Mouse (Mus musculus) neural tube, embryonic 10.5 days (tissue): ENCODE results near the gene Cfap299.
A peak's percentile ranks its signal among the peaks of the same experiment; 100 is the strongest.

Source experiments
- DNase-seq: peaks from one replicate; pipeline ENCODE4 v3.0.0-alpha.2; 2017; ENCODE audit warnings: low spot score; ENCODE audit errors: extremely low spot score

Cfap299 gene

GRCm38 (mm10) chr5:98376058-98376798 lies 47.1 kb downstream of the Cfap299 start:
- DNase-seq: no peak

DNA sequence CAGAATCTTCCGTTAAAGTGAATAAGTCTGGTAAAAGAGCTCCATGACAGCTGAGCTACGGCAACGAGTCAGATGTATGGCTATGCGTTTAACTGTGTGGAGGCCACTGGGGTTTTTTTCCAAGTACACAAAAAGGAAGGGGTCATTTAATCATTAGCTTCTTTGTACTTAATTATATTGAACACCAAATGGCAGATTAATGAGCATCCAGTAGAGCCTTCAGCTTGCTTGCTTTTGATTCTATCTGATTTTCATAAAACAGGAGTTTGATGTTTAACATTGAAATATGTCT lies 47.6 kb downstream of the Cfap299 start:
- DNase-seq: no peak

GRCm38 (mm10) chr5:98380360-98380759 lies 51.3 kb downstream of the Cfap299 start:
- no peak for DNase-seq

GRCm38 (mm10) chr5:98387054-98387453 lies 58.0 kb downstream of the Cfap299 start:
- no peak for DNase-seq

DNA sequence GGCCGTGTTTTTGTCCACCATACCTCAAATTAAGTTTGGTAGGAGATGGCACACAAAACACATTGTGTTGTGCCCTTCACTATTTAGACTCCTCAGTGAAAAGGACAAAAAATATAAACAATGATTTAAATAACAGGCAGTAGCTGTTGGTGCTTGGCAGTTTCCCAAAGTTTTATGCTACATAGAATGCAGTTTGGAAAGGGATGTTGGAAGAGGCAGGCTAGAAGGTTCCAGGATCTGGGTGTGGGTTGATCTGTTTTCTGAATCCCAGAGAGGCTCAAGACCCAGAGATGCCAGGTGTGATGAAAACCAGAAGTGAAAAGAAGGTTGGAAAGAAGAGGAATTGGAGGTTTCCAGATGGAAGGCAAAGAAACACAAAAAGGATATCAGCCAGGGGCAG lies 73.1 kb downstream of the Cfap299 start:
- no peak for DNase-seq

DNA sequence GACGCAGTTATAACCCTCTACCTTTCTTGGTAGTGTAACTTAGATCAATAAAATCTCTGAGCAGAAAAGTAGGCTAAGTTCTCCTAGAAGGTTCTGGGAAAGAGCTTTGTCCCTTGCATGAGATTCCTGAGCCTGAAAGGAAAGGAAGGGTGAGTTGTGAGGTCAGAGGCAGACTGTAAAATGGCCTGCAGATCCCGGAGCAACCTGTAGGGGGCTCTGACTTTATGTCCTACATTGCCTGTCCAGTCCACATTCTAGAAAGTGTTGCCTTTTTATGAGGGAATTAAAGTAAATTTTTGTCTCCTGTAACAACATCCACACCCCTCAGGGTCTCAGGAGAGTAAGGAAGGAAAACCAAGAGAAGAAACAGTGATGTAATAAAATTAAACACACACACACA lies 81.0 kb downstream of the Cfap299 start:
- DNase-seq: no peak

DNA sequence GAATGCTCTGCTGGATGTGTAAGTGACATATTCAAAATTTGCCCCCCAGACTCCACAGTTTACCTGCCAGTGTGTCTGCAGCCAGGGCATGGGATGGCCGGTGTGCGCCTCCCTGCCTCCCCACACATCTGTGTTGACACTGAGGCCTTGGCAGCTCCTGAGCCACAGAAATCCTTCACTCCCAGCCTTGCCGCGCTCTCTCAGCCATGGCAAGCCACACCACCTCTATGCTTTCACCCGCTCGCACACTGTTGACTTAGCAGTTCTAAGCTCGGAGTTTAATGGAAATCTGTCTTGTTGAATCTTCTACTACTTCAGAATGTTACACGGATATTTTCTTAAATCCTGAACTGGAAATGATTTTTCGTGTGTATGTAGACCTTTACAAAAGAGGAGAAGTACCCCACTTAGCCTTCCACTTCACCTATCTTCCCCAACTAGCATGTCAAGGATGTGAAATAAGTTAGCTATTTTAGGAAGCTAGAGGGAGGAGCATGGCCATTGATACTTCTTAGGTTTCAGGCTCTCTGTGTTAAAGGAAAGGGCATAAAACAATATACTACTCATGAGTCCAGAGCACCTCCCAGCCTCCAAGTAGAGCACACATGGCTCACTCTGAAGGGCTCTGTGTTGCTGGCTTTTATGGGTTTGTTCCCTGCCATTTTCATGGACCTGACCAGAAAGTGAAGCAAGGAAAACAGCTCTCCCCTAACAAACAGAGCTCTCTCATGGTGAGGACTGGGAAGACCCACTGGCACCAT lies 87.5 kb downstream of the Cfap299 start:
- no peak for DNase-seq

DNA sequence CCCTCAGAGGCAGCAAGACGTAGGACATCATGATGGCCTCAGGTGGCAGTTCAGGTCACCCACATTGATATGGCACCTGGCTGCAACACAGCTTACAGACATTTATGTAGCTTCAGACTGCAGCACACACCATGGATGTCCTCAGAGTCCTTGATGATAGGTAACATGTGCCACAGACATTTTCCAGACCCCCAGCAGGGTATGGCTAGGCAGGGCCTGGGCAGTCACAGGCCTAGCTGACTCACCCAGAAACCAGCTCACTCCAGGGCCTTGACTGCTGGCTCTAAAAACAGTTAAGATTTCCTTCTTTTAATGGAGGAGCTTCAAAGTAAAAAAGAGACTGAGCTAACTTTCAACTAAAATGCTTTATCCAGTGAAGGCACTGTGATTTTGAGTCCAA lies 95.9 kb downstream of the Cfap299 start:
- no peak for DNase-seq

- no peak for DNase-seq
Observed at GRCm38 (mm10) chr5:98426112-98426511, 97.0 kb downstream of the Cfap299 start.

- DNase-seq: no peak
Observed at GRCm38 (mm10) chr5:98430060-98430459, 101.0 kb downstream of the Cfap299 start.

GRCm38 (mm10) chr5:98438686-98439085 lies 109.6 kb downstream of the Cfap299 start:
- DNase-seq: no peak

DNA sequence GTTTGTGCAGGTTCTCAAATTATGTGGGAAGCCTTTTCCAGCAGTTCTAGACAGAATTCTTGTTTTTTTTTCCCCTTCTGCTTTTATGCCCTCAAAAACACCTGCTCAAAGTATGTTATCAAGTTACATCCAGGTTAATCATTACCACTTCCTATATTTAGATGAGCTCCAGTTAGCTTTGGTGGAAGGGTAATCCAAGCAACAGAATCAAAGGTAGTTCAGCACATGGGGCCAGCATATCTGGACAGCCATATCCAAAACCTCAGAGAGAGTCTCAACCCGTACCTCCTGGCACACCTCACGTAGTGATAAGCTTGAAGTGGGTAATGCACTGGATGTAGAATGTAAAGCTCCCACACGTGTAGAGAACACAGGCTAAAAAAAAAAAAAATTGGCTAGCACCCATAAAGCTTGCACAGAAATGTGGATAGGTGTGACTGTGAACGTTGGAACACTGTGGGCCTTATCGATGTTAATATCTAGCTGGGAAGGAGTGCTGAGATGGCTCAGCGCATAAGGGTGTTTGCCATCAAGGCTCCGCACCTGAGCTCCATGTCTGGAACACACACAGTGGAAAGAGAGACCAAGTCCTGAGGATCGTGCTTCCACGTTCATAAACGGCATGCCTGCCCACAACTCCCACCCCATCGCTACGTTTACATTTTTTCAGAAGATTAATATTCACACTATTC lies 117.8 kb downstream of the Cfap299 start:
- DNase-seq: no peak

GRCm38 (mm10) chr5:98449873-98450272 lies 120.8 kb downstream of the Cfap299 start:
- DNase-seq: no peak

DNA sequence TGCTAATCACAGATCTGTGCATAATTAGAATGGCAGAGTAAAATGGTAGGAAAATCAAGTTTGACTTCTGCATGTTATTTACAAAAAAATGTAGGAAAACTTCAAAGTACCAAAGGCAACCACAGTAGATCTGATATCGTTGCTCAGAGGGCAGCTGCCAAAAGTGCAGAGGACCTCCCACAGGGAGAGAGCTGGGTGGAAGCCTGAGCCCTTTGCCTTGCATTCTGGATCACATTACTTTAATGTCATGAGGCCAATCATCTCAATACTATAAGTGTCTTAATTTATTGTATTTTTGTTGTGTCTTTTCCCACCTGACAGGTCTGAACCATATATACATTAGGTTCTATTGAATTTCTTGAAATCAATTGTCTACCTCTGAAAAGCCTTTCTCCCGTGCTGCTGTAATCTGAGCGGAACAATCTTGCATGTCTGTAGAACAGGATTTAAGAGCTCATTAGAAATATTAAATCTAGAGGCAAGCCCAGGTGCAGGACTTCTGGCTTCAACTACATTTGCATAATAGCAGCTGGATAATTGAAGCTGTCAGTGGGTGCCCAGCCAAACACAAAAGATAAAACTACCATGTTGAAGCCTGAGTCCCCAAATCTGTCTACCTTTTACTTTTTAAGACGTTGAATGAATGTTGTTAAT lies 137.9 kb downstream of the Cfap299 start:
- DNase-seq: no peak

- DNase-seq: no peak
Observed at GRCm38 (mm10) chr5:98470052-98470451, 140.9 kb downstream of the Cfap299 start.

DNA sequence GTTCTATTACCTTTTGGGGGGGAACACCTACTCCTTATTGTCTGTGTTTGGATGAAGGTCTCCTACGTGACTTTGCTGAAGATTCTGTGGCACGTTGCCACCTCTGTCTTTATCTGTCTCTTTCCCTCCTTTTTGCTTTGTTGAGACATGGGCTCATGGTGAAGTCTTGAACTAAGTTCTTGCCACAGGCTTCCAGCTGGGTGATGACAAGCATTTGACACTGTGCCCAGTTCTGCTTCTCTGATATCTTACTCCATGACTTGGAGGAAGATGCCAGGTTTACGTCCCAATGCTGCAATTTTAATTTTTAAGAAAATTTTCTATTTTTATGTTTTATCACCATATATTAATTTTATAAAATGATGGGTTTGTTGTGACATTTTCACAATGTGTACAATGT lies 147.4 kb downstream of the Cfap299 start:
- DNase-seq: no peak

GRCm38 (mm10) chr5:98477261-98477660 lies 148.2 kb downstream of the Cfap299 start:
- DNase-seq: no peak

GRCm38 (mm10) chr5:98483507-98483906 lies 154.4 kb downstream of the Cfap299 start:
- DNase-seq: no peak

GRCm38 (mm10) chr5:98485189-98485588 lies 156.1 kb downstream of the Cfap299 start:
- no peak for DNase-seq

DNA sequence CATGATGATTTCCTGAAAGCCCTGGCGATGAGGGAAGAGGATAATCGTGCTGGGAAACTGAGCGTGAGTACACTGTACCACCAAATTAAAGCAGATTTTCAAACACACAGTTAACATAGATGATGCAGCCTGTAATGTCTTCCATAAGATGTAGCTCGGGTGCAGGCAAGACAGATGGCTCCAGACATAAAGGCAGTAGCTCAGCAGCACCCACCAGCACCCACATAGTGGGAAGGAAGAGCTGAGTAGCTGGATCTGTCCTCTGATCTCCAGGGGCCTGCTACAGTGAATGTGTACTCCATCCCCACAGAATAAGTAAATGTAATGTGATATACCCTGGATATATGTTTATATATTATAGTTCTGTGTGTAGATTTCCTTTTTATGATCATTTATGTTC lies 169.2 kb downstream of the Cfap299 start:
- DNase-seq: no peak

- peak; percentile 21 for DNase-seq
Observed at GRCm38 (mm10) chr5:98516214-98516613, 187.1 kb downstream of the Cfap299 start.

- no peak for DNase-seq
Observed at GRCm38 (mm10) chr5:98520118-98520517, 191.0 kb downstream of the Cfap299 start.
